Mouse (Mus musculus): ENCODE data around the gene Anxa6. TPM values are rescaled to one million over a fixed set of nuclear protein-coding genes. Genes with fewer than 3 reads are reported as not detected.

Gene Anxa6
- polyA plus RNA-seq, 1 experiment, result 30.1 TPM

- no peak overlapping the region for H3K27ac ChIP-seq (ENCODE audit: insufficient read depth, low read depth, low read length)
- WGBS, result 51% methylated on average over 9 of the region's 9 CpGs
- H3K27me3 ChIP-seq (ENCODE audit: control insufficient read depth, insufficient read depth, low read length), result no peaks in the 10 kb centered on the region
- H3K4me3 ChIP-seq (ENCODE audit: low read depth, low read length), result no peak overlapping the region
- H3K4me1 ChIP-seq (ENCODE audit: control insufficient read depth, insufficient read depth, insufficient read length, low read length), result peaks cover 14% of the 10 kb centered on the region; the same call in 1 of the 2 replicates
- H3K36me3 ChIP-seq (ENCODE audit: control insufficient read depth, insufficient read depth, low read length), result peaks cover 5% of the 10 kb centered on the region; the same call in 1 of the 2 replicates
- TF ChIP-seq POLR2A (IDR thresholded peaks at IDR 0.05; ENCODE audit: low read depth, low read length) (no peak), CTCF (IDR thresholded peaks at IDR 0.05; ENCODE audit: extremely low read depth, insufficient read length, insufficient replicate concordance, low read depth, low read length) (no peak)
Observed at GRCm38 (mm10) chr11:55015831-55016241, 17.4 kb downstream of the Anxa6 start.

- Histone ChIP-seq H3K27me3 (ENCODE audit: control insufficient read depth, insufficient read depth, low read length) (no peaks in the 10 kb centered on the region), H3K4me1 (ENCODE audit: control insufficient read depth, insufficient read depth, insufficient read length, low read length) (peaks cover 12% of the 10 kb centered on the region; the same call in 1 of the 2 replicates), H3K36me3 (ENCODE audit: control insufficient read depth, insufficient read depth, low read length) (peaks cover 5% of the 10 kb centered on the region; the same call in 1 of the 2 replicates), H3K4me3 (ENCODE audit: low read depth, low read length) (no peak overlapping the region), H3K27ac (ENCODE audit: insufficient read depth, low read depth, low read length) (no peak overlapping the region)
- TF ChIP-seq POLR2A (IDR thresholded peaks at IDR 0.05; ENCODE audit: low read depth, low read length), result no peak
- TF ChIP-seq CTCF (IDR thresholded peaks at IDR 0.05; ENCODE audit: extremely low read depth, insufficient read length, insufficient replicate concordance, low read depth, low read length), result no peak
- 72% methylated on average over 3 of the region's 3 CpGs for WGBS
Observed at GRCm38 (mm10) chr11:55015264-55015663, 18.0 kb downstream of the Anxa6 start.

DNA sequence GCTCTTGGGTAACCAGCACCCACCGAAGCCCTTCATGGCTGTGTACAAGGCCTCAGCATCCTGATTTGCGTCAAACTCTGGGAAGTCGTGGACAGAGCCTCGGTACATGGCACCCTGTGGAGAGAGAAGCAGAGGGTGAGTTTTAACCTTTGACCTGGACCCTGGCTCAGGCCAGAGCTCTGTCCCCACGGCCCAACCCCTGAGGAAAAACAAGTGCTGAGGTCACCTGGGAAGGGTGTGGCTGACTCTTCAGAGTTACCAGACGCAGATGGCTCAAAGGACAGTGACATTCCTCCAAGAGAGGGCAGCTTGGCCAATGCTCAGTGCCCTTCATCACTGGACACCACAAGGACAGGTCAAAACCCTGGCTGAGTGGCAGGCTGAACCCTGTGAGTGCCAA is 19.4 kb downstream of the Anxa6 start:
- no peak overlapping the region for H3K27ac ChIP-seq (ENCODE audit: insufficient read depth, low read depth, low read length)
- no peak for TF ChIP-seq POLR2A (IDR thresholded peaks at IDR 0.05; ENCODE audit: low read depth, low read length)
- TF ChIP-seq CTCF (IDR thresholded peaks at IDR 0.05; ENCODE audit: extremely low read depth, insufficient read length, insufficient replicate concordance, low read depth, low read length), result no peak
- 65% methylated on average over 6 of the region's 6 CpGs for WGBS
- no peaks in the 10 kb centered on the region for H3K27me3 ChIP-seq (ENCODE audit: control insufficient read depth, insufficient read depth, low read length)
- H3K4me3 ChIP-seq (ENCODE audit: low read depth, low read length), result no peak overlapping the region
- H3K36me3 ChIP-seq (ENCODE audit: control insufficient read depth, insufficient read depth, low read length), result peaks cover 5% of the 10 kb centered on the region; the same call in 1 of the 2 replicates
- peaks cover 10% of the 10 kb centered on the region; the same call in 1 of the 2 replicates for H3K4me1 ChIP-seq (ENCODE audit: control insufficient read depth, insufficient read depth, insufficient read length, low read length)

GRCm38 (mm10) chr11:55012551-55013521 is 20.4 kb downstream of the Anxa6 start:
- TF ChIP-seq POLR2A (IDR thresholded peaks at IDR 0.05; ENCODE audit: low read depth, low read length) (no peak), CTCF (IDR thresholded peaks at IDR 0.05; ENCODE audit: extremely low read depth, insufficient read length, insufficient replicate concordance, low read depth, low read length) (no peak)
- Histone ChIP-seq H3K36me3 (ENCODE audit: control insufficient read depth, insufficient read depth, low read length) (peaks cover 5% of the 10 kb centered on the region; the same call in 1 of the 2 replicates), H3K4me1 (ENCODE audit: control insufficient read depth, insufficient read depth, insufficient read length, low read length) (peaks cover 10% of the 10 kb centered on the region; the same call in 1 of the 2 replicates), H3K27me3 (ENCODE audit: control insufficient read depth, insufficient read depth, low read length) (no peaks in the 10 kb centered on the region), H3K27ac (ENCODE audit: insufficient read depth, low read depth, low read length) (no peak overlapping the region), H3K4me3 (ENCODE audit: low read depth, low read length) (no peak overlapping the region)
- 80% methylated on average over 5 of the region's 5 CpGs for WGBS

DNA sequence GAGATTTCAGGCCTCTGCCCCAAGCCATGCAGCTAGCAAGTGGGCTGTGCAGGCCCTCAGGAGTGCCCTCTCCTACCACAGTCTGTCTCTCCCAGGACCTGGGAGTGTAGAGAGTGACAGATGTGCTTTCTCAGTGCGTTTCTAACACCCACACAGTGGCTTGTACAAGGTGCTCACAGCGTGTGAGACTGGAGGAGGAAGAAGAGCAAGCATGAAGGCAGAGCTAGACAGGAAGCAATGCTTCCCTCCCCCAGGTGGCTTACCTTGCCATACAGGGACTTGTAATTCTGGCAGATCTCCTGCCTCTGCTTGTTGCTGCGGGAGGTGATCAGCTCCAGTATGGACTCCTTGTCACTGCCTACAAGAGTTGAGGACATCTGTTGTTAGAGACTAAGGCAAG is 21.8 kb downstream of the Anxa6 start:
- WGBS, result 84% methylated on average over 3 of the region's 3 CpGs
- H3K4me1 ChIP-seq (ENCODE audit: control insufficient read depth, insufficient read depth, insufficient read length, low read length), result peaks cover 10% of the 10 kb centered on the region; the same call in 1 of the 2 replicates
- no peaks in the 10 kb centered on the region for H3K27me3 ChIP-seq (ENCODE audit: control insufficient read depth, insufficient read depth, low read length)
- H3K36me3 ChIP-seq (ENCODE audit: control insufficient read depth, insufficient read depth, low read length), result peaks cover 8% of the 10 kb centered on the region; the same call in 1 of the 2 replicates
- no peak overlapping the region for H3K4me3 ChIP-seq (ENCODE audit: low read depth, low read length)
- no peak for TF ChIP-seq CTCF (IDR thresholded peaks at IDR 0.05; ENCODE audit: extremely low read depth, insufficient read length, insufficient replicate concordance, low read depth, low read length)
- TF ChIP-seq POLR2A (IDR thresholded peaks at IDR 0.05; ENCODE audit: low read depth, low read length), result no peak
- no peak overlapping the region for H3K27ac ChIP-seq (ENCODE audit: insufficient read depth, low read depth, low read length)

- Histone ChIP-seq H3K4me3 (ENCODE audit: low read depth, low read length) (no peak overlapping the region), H3K27ac (ENCODE audit: insufficient read depth, low read depth, low read length) (no peak overlapping the region), H3K27me3 (ENCODE audit: control insufficient read depth, insufficient read depth, low read length) (no peaks in the 10 kb centered on the region), H3K36me3 (ENCODE audit: control insufficient read depth, insufficient read depth, low read length) (peaks cover 12% of the 10 kb centered on the region; the same call in 1 of the 2 replicates), H3K4me1 (ENCODE audit: control insufficient read depth, insufficient read depth, insufficient read length, low read length) (no peaks in the 10 kb centered on the region)
- TF ChIP-seq POLR2A (IDR thresholded peaks at IDR 0.05; ENCODE audit: low read depth, low read length), result no peak
- TF ChIP-seq CTCF (IDR thresholded peaks at IDR 0.05; ENCODE audit: extremely low read depth, insufficient read length, insufficient replicate concordance, low read depth, low read length), result no peak
- 71% methylated on average over 6 of the region's 6 CpGs for WGBS
Observed at GRCm38 (mm10) chr11:55008230-55008629, 25.0 kb downstream of the Anxa6 start.

GRCm38 (mm10) chr11:55005684-55006083 is 27.6 kb downstream of the Anxa6 start:
- TF ChIP-seq POLR2A (IDR thresholded peaks at IDR 0.05; ENCODE audit: low read depth, low read length) (no peak), CTCF (IDR thresholded peaks at IDR 0.05; ENCODE audit: extremely low read depth, insufficient read length, insufficient replicate concordance, low read depth, low read length) (no peak)
- H3K27ac ChIP-seq (ENCODE audit: insufficient read depth, low read depth, low read length), result no peak overlapping the region
- no peaks in the 10 kb centered on the region for H3K4me1 ChIP-seq (ENCODE audit: control insufficient read depth, insufficient read depth, insufficient read length, low read length)
- H3K36me3 ChIP-seq (ENCODE audit: control insufficient read depth, insufficient read depth, low read length), result peaks cover 16% of the 10 kb centered on the region
- 81% methylated on average over 5 of the region's 5 CpGs for WGBS
- H3K27me3 ChIP-seq (ENCODE audit: control insufficient read depth, insufficient read depth, low read length), result no peaks in the 10 kb centered on the region
- H3K4me3 ChIP-seq (ENCODE audit: low read depth, low read length), result no peak overlapping the region

All from small intestine, adult 2 months (tissue).